Mouse (Mus musculus) brain, embryonic 14.5 days (tissue): ENCODE data around the gene Vangl2. TPM values are rescaled to one million over a fixed set of nuclear protein-coding genes. Genes with fewer than 3 reads are reported as not detected.

ENCODE experiments used
- DNase-seq: peaks from one replicate; pipeline ENCODE4 v3.0.0-alpha.2; 2011; ENCODE audit warnings: low read depth
- CTCF ChIP-seq: fragments of 200-500 bp; IDR thresholded peaks from 2 replicates; pipeline ENCODE4 v1.5.1; 2012; ENCODE audit warnings: inconsistent platforms, mild to moderate bottlenecking, moderate library complexity, borderline replicate concordance; ENCODE audit not compliant: insufficient read depth, insufficient read length; ENCODE audit errors: extremely low read depth
- POLR2A ChIP-seq: fragments of 200-500 bp; IDR thresholded peaks from 2 replicates; pipeline ENCODE4 v1.6.1; 2012; ENCODE audit warnings: mild to moderate bottlenecking, inconsistent platforms, borderline replicate concordance; ENCODE audit not compliant: poor library complexity, insufficient read depth, insufficient read length, severe bottlenecking; ENCODE audit errors: extremely low read depth
- polyA plus RNA-seq: library from polyadenylated mRNA; depleted of rRNA; stranded (reverse); fragments of >200 nt; gene quantifications from 2 replicates; pipeline ENCODE4 v1.2.3, GENCODE M21; 2012

The Vangl2 gene
- polyA plus RNA-seq, 1 experiment: 87.3 TPM

- TF ChIP-seq POLR2A: no peak
- TF ChIP-seq CTCF: no peak
- no peak for DNase-seq
These were observed 33.1 kb downstream of the Vangl2 start for GRCm38 (mm10) chr1:171994918-171995715.

GRCm38 (mm10) chr1:171994501-171994900, 33.7 kb downstream of the Vangl2 start:
- no peak for DNase-seq
- TF ChIP-seq CTCF: no peak
- TF ChIP-seq POLR2A: no peak

GRCm38 (mm10) chr1:171992901-171993530, 35.2 kb downstream of the Vangl2 start:
- TF ChIP-seq CTCF (no peak), POLR2A (no peak)
- no peak for DNase-seq

GRCm38 (mm10) chr1:171991883-171992282, 36.4 kb downstream of the Vangl2 start:
- TF ChIP-seq POLR2A (no peak), CTCF (no peak)
- DNase-seq: no peak

DNA sequence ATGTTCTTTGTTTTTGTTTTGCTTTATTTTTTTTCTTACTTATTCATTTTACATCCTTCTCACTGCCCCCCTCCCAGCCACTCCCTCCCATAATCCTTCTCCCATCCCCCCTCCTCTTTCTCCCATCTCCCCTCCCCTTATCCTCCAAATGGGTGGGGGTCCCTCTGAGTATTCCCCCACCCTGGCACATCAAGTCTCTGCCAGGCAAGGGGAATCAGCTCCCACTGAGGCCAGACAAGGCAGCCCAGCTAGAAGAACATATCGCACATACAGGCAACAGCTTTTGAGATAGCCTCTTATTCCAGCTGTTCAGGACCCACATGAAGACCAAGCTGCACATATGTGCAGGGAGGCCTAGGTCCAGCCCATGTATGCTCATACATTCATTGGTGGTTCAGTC, 44.1 kb downstream of the Vangl2 start:
- TF ChIP-seq CTCF (no peak), POLR2A (no peak)
- DNase-seq: no peak

DNA sequence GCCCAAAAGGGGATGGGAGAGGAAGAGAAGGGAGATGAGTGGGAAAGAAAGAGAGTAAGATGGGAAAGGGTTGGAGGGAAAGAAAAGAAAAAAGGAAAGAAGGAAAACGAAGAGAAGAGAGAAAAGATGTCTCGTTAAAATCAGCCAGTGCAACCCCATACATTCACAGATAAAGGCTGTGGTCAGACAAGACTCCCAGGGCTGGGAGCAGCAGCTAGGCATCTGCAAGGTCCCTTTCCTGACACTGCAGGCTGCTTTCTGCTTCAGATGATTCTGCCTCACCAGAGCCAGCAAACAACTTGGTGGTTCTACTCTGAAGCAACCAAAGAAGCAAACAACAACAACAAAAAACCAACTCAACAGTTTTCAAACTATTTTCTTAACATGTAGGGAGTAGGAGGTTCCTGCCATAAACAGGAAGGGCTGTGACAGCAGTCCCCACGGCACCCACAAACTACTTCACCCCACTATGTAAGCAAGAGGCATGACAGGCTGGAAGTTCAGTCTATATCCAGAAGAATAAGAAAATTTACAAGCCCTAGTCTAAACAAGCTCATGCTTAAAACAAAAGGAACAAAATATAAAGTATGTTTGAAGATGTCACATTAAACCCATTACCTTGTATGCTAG, 44.8 kb downstream of the Vangl2 start:
- no peak for TF ChIP-seq CTCF
- no peak for TF ChIP-seq POLR2A
- DNase-seq: no peak

- DNase-seq: no peak
- TF ChIP-seq CTCF (no peak), POLR2A (no peak)
These were observed 45.5 kb downstream of the Vangl2 start for GRCm38 (mm10) chr1:171982740-171983139.

GRCm38 (mm10) chr1:171982170-171982569, 46.1 kb downstream of the Vangl2 start:
- no peak for DNase-seq
- no peak for TF ChIP-seq POLR2A
- no peak for TF ChIP-seq CTCF

DNA sequence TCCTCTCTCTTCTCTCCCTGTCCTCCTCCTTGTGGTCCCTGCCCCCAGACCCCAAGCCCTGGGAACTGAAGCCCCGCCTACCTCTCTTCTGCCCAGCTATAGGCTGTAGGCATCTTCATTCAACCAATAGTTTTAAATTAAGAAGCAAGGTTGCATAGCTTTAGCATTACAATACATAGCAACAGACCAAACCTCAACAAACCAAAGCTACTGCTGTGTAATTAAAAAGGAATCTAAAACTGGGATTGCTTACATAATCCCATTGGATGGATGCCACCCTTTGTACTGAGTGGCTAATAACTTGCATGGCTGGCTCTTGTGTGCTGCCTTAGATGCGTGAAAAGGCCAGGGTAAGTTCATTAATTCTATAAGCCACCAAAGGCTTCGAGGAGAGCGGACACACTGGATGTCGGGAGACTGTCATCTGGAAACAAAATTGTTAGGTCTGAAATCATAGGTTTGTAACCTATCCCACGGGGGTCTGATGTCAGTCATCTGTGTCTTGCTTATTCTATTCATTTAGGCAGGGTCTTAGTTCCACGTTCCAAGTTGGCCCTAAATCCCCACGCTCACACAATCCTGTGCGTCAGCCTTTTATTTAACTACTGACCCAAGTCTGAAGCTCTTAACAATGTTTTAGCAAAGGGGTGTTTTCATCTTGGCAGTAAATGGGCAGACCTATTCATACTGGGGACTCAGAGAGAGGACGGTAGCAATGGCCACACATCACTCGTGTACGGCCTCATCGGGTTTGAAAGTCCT, 48.1 kb downstream of the Vangl2 start:
- TF ChIP-seq POLR2A (no peak), CTCF (no peak)
- DNase-seq: peak; percentile 95

GRCm38 (mm10) chr1:171977891-171978290, 50.4 kb downstream of the Vangl2 start:
- TF ChIP-seq POLR2A (no peak), CTCF (no peak)
- no peak for DNase-seq
